Mouse (Mus musculus) embryo, embryonic 10.5 days (tissue): Measurements from ENCODE around the gene Ccdc84.
"Not testable (repeated sequence)": the region's sequence is repeated elsewhere in the genome, so short reads cannot be mapped to it uniquely, and the experiment has no call there.

Experiments used
- DNase-seq: peaks from one replicate; pipeline ENCODE4 v3.0.0-alpha.2; 2015; ENCODE audit warnings: low spot score

The Ccdc84 gene

DNA sequence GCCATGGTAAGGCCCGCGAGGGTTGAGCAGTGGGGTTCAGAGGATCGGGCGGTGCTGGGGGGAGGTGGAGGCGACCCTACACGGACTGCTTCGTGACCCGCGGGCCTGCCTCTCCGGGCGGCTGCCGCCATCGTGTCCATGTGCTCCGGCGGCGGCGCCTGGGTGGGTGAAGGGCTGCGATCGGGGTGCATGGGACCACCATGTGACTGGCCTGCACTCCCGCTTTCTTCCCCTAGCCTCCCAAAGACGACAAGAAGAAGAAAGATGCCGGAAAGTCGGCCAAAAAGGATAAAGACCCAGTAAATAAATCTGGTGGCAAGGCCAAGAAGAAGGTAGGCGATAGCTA, 10.6 kb downstream of the Ccdc84 start:
- DNase-seq = no peak

DNA sequence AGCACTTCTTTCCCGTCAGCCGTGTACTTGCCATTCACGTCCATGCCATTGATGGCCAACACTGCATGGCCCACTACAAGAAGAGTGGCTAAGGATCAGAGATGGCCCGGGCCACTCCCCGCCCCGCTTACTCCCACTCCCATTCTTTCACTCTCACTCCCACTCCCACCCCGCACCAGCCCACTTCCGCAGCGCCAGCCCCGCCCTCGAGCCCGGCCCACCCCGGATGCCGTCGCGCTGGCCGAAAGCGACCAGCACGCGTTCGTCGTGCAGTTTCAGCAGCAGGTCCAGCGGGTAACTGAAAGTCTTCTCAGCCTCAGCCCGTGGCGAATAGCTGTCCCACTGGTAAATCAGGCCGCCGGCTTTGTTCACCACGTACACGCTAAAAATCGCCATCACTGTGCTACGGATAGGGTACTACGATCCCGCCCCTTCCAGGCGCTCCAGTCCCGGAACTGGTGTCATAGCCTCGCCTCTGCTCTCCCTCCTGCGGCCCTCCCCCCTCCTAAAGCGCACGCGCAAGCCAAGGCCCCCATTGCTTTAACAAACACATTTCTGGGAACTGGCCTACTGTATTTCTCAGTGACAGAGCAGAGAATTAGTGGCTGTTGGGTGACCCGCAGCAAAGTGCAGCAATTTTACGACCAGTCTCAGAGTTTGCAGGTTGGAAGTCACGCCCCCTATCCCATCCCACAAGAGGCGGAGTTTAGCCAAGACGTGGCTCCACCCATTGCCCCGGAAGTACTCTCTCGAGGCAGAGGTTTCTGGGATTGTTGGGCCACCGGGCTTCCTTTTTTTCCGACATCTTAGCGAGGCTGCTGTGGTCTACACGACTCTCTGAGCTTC, 11.2 kb downstream of the Ccdc84 start, which contains the start of the genes Rps25 and Trappc4:
Gene Rps25, plus strand, starts transcription at position 234 of the 846 bp plus-strand sequence.
Gene Trappc4, minus strand, starts transcription at position 695 of the 846 bp plus-strand sequence.
- DNase-seq = peak; percentile 99

DNA sequence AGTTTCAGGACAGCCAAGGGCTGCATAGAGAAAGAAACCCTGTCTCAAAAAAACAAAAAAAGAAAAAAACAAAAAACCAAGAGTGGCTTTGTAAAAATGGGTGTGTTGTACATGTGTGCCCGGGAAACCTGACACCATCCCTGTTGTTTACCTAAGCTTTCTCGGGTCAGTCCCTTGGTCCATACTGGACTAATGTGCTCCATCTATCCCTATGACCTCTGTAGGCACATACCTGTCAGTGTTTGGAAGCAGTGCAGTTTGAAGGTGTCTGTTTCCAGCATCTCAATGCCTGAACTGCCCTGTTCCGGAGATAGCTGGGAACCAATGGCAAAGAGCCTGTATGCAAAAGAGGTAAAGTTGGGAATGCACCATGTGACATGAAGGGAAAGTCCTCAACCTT, 13.4 kb downstream of the Ccdc84 start:
- DNase-seq = no peak

DNA sequence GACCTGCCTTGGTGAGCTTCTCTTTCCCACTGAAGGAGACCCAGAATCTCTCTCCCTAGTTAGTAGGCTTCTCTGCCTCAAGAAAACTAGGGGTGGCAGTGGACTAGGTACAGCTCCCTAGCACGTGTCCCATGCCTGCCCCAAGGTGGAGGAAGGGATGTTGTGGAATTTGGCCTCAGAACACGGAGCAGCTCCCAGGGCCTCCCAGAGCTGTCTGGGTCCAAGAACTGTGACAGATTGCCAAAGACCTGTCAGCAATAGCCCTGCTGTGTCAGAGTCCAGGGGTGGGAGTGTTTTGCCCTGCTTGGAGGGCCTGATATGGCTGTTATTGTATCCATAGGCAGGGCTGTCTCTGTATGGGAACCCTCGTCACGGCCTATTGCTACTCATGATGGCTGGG, 17.3 kb downstream of the Ccdc84 start:
- DNase-seq = no peak

DNA sequence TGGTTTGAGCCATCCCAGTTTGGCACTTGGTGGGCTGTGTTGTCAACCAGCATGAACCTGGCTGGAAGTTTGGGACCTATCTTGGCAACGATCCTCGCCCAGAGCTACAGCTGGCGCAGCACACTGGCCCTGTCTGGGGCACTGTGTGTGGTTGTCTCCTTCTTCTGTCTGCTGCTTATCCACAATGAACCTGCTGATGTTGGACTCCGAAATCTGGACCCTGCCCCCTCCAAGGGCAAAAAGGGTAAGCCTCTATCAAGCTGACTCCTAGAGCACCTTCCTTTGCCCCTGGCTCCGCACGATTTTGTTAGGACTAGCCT, 18.6 kb downstream of the Ccdc84 start:
- no peak for DNase-seq

DNA sequence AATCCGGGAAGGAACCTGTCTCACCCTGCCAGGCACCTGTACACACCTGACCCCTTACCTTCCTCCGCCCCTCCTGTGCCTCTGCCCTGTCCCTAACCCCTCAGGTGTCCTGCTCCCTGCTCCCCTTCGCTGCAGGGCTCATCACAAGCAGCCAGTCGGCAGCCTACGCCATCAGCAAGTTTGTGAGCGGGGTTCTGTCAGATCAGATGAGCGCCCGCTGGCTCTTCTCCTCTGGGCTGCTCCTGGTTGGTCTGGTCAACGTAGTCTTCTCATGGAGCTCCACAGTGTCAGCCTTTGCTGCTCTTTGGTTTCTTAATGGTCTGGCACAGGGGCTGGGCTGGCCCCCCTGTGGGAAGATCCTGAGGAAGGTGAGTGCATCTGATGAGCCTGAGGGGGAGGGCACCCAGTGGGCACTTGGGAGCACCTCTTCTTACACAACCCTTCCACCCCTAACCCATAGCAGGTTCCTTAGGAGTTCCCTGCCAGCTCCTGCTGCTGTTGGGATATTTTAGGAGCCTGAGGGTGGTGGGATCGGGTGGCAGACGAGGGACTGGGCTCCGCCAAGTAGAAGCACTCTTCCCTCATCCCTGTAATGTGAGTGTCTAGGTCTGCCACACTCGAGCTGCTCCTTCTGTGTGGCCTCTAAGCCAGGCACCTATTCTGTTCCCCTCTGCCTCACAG, 19.1 kb downstream of the Ccdc84 start:
- DNase-seq = no peak

DNA sequence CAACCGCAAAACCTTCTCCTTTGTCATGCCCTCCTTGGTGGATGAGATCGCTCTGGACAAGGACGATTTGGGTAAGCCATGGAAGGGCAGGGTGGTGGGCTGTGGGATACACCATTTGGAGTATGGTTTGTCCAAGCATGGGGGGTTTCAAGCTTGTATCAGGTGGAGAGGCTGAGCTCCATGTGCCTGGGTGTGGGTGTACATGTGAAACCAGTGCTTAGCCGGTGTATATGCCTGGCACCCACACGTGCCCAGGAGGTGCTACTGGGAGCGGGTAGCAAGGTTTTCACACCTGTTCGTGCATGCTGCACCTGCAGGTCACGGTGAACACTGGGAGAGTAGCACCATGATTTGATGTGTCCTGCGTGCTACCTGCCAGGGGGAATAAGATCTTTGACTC, 19.8 kb downstream of the Ccdc84 start:
- no peak for DNase-seq

DNA sequence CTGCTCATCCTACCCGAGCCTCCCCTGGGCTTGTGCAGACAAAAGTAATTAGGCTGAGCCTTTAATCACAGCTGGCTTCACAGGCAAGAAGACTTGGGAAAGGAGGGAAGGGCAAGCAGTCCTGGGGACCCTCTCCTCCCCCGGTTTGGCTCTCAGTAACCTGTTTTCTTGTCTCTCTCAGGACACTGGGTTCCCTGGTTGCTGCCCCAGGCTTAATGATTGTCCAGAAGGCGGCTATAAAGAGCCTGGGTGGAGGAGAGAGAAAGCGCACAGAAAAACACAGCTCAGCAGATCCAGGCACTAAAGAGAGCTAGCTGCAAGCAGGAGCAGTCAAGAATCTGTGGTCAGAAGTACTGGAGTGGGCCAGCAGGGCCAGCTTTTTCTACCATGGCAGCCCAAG, 20.3 kb downstream of the Ccdc84 start:
- no peak for DNase-seq

DNA sequence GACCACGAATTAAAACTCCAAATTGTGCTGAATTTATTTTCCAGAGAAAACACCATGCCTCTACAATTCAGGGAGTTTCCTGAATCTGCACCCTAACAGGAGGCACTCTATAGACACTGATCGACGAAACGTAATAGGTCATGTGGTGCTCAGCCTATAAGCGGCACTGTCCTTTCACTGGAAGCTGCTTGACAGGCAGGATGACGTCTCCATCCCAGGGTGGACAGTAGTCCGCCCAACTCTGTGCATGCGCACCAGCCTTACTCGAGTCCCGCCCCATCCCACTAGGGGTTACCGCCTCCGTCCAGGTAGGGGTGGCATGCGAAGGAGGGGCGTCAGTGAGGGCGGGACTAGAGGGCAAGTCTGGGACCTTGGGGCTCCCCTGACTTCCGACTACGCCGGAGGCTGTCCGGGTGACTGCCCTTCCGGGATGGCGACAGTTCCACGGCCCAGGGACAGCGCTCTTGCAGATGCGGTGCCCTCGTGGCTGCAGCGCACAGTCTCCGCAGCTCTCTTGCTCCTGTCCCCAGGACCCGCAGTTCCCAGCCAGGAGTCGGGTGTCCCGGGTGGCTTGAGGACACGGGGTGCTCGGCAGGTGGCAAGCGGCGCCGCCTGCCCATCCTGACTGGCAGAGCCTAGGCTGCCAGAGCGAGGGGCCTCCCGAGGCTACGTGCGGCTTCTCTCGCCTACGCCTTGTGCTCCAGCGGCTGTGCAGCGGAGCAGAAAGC, 21.5 kb downstream of the Ccdc84 start, which contains the start of gene Slc37a4:
Gene Slc37a4, plus strand, starts transcription at position 169 of the 728 bp plus-strand sequence.
- peak; percentile 95 for DNase-seq

DNA sequence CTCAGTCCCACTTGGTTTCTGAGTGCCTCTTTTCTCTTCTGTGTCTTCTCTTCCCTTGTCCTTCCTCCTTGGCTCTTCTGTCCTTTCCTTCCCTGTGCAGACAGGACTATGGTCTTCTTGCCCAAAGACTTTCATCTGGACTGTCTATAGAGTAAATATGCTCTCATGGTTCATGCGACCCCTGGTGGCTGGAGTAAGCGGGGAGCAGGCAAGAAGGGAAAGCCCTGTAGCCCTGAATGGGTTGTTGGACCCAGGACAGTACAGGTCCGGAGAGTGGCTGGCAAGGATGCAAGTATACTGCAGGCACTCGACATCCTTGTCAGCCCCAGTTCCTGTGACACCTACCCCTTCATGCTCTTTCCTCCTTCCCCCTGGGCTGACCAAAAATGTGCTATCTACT, 26.9 kb downstream of the Ccdc84 start:
- peak; percentile 80 for DNase-seq

DNA sequence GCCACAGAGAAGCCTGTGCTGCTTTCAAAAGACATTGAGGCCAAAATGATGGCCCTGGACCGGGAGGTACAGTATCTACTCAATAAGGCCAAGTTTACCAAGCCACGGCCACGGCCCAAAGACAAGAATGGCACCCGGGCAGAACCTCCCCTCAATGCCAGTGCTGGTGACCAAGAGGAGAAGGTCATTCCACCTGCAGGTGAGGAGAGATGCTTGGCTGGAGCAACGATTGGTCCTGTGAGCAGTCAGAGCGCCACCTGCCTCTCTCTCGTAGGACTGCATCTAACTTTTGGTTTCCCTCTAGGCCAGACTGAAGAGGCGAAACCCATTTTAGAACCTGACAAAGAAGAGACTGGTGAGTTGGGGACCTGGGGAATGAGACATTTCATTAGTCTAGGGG, 29.1 kb downstream of the Ccdc84 start:
- peak; percentile 60 for DNase-seq

DNA sequence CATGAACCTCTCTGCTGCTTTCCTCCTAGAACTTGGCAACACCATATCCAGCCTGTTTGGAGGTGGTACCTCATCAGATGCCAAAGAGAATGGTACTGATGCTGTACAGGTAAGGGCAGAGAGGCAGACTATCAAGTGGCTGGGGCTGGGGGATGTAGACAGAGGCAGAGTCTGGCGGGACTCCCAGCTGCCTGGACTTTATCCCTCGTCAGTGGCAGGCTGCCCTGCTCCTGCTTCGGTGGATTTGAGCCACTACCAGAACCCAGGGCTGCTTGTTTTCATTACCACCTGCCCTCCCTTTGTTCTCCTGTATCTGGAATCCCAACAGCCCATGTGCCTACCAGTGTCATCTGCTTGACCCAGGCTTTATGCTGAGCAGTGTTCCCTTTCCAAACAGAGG, 31.1 kb downstream of the Ccdc84 start:
- DNase-seq = no peak

DNA sequence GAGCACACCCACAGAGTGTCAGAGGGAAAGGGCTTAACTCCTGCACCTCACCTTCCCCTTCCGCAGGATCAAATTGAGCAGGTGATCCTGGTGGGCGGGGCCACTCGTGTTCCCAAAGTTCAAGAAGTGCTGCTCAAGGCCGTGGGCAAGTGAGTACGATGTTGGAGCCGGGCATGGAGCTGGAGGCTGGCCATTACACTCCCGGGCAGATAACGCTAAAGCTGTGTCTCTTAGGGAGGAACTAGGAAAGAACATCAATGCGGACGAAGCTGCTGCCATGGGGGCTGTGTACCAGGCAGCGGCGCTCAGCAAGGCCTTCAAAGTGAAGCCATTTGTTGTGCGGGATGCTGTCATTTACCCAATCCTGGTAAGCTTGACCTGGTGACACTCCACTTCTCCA, 33.8 kb downstream of the Ccdc84 start:
- DNase-seq = no peak

DNA sequence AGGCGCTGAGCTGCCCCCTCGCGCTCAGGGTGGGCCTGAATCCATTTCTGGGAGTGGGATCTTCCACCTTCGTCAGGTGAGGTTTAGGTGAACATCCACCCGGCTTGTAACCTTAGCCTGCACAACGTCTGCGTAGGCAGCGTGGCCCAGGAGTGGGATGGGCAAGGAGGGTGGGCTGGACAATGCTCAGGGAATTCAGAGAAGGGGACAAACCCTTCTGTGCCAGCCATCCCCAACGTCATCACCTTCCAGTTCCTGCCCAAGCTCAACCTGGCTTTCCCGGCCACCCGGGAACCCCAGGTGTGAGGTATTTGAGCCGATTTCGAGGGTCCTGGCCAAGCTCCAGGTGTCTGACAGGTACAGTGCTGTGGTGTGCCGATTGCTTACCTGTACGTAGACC, 38.5 kb downstream of the Ccdc84 start:
- DNase-seq = no peak

DNA sequence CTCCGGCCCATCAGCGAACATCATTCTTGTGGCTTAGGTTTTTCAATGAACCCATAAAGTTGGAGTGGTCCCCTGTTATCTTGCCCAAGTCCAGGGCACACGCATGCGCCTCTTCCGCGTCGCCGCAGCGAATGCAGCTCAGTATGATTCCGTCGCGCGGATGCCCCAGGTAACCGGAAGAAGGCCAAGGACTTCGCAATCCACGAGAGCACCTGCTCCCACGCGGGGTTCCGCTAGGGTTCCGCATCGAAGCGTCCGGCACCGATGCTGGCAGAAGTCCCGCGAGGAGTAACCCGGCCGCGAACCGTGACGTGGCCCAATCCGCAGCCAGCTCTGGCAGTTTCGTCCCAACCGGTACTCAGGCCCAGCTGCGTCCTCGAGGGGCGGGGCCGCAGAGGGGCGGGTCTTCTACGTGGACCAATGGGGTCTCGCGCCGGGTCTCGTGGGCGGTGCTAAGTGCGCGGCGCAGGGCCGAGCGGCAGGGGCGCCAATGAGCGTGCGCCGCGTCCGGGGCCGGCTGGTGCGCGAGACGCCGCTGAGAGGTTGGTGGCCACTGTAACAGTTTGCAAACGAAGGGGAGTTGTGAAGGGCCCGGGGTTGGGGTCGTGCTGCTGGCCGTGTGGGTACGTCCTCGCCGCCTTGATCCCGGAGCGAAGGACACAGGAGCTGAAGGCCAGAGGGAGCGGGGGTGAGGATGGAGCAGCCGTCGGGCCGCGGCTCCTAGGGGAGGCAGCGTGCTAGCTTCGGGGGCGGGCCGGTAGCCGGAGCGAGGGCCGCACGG, 39.1 kb downstream of the Ccdc84 start, which contains the start of gene Hyou1:
Gene Hyou1, plus strand, starts transcription at position 437 of the 781 bp plus-strand sequence.
- peak; percentile 97 for DNase-seq

DNA sequence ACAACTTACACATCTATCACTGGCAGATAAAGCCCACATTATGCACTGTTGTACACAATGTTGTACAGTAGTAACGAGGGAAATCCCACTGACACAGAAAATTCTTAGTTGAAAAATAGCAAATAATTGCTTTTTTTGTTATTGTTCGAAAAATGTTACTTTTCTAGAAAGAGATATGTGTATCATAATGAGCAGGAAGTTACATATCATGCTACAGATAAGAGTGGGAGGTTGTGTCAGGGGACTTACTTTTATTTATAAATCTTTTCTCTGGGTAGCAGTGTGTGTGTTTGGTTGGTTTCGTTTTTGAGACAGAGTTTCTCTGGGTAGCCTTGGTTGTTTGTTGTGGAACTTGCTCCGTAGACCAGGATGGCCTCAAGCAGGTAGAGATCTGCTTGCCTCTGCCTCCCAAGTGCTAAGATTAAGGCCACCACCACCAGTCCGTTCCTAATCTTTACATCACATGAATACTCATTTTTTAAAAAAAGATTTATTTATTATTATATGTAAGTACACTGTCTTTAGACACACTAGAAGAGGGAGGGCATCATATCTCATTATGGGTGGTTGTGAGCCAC, 40.1 kb downstream of the Ccdc84 start:
- DNase-seq = no peak

DNA sequence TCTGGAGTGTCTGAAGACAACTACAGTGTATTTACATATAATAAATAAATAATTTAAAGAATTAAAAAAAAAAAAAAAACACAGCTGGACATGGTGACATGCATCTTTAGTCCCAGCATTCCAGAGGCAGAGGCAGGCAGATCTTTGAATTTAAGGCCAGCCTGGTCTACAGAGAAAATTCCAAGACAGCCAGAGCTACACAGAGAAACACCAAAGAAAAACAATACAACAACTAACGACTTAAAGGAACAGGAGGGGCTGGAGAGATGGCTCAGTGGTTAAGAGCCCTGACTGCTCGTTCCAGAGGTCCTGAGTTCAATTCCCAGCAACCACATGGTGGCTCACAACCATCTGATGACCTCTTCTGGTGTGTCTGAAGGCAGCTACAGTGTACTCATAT, 41.0 kb downstream of the Ccdc84 start:
- not testable (repeated sequence) for DNase-seq

DNA sequence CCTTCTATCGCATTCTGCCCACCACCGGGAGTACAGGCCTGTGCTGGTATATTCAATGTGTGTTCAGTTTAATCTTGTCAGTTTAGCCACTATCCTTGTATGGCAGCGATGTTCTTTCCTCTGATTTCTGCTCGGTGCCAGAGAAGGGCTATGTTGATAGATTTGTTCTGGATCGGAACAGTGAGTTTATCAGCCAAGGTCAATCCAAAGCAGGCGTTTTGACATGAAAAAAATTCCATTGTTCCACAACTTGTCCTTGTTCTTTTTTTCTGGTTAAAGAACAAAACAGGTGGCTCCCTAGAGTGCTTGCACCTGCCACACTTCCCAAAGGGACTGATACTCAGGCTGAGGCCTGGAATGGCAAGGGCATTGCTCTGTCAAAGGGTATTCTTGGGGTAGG, 42.2 kb downstream of the Ccdc84 start:
- no peak for DNase-seq

DNA sequence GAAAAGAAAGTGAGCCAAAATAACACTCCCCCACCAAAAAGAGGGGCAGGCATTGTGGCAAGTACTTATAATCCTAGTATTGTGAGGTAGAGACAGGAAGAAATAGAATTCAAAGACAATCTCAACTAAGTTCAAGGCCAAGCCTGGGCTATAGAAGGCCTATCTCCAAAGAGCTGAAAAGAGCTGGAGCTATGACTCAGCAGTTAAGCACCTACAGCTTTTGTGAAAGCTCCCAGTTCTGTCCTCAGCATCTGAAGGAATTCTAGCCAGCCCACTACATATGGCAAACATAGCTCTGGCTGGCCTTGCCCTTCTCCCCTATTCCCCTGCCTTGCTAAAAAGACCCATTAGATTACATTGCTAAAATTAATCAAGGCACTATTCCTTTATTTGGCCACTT, 45.0 kb downstream of the Ccdc84 start:
- DNase-seq = no peak

DNA sequence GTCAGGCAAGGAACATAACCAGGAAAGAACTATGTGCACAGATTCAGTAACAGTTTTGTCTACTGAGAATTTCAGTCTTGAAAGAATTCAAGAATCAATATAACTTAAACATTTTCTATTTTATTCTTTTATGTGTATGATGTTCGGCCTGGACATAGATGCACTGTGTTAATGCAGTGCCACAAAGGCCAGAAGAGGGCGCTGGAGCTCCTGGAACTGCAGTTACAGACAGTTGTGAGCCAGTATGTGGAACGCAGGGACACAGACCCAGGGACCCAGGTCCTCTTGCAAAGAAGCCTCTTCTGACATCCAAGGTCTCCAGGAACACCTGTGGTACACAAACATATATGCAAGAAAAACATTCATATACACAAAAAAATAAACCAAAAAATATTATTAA, 53.9 kb downstream of the Ccdc84 start:
- peak; percentile 29 for DNase-seq

DNA sequence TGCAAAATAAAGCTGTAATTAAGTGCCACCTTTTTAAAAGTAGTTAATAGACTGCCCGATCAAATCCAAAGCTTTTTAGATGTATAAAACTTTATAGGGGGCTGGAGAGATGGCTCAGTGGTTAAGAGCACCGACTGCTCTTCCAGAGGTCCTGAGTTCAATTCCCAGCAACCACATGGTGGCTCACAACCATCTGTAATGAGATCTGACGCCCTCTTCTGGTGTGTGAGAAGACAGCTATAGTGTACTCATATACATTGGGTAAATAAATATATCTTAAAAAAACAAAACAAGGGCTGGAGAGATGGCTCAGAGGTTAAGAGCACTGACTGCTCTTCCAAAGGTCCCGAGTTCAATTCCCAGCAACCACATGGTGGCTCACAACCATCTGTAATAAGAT, 56.4 kb downstream of the Ccdc84 start:
- not testable (repeated sequence) for DNase-seq
